8 mouse cellular contexts compared by ENCODE assay signal in genomic region chr14:118235973-118236885, GRCm38 (mm10). TPM values are rescaled to one million over a fixed set of nuclear protein-coding genes. Genes with fewer than 3 reads are reported as not detected.
DNase-seq lines count a peak whose midpoint lies in the region; ATAC-seq and TF ChIP-seq lines count a peak whose summit lies in the region.

No protein-coding gene starts in this region.

- WGBS in lung, embryonic 14.5 days, result under 1% methylated on average over 73 of the region's 73 CpGs
- under 1% methylated on average over 73 of the region's 73 CpGs for WGBS in forebrain, embryonic 12.5 days
- under 1% methylated on average over 64 of the region's 73 CpGs for WGBS in hindbrain, embryonic 16.5 days
- WGBS in liver, embryonic 14.5 days (ENCODE audit: insufficient replicate concordance), result under 1% methylated on average over 73 of the region's 73 CpGs

- no peak for TF ChIP-seq CTCF in lung, embryonic 14.5 days (IDR thresholded peaks at IDR 0.05; ENCODE audit: low read depth)
- no peak for TF ChIP-seq CTCF in liver, embryonic 14.5 days (IDR thresholded peaks at IDR 0.05; ENCODE audit: low read depth)

- peak overlapping the region; percentile 87 for H3K4me2 ChIP-seq in lung, embryonic 14.5 days
- H3K4me2 ChIP-seq in forebrain, embryonic 12.5 days, result peak overlapping the region; percentile 75
- peak overlapping the region; percentile 87 for H3K4me2 ChIP-seq in hindbrain, embryonic 16.5 days (ENCODE audit: low read length)
- peak overlapping the region; percentile 53 for H3K4me2 ChIP-seq in liver, embryonic 14.5 days (ENCODE audit: low read depth)

- H3K9me3 ChIP-seq in lung, embryonic 14.5 days (ENCODE audit: low read depth, low read length), result no peaks in the 10 kb centered on the region
- H3K9me3 ChIP-seq in forebrain, embryonic 12.5 days, result no peaks in the 10 kb centered on the region
- no peaks in the 10 kb centered on the region for H3K9me3 ChIP-seq in hindbrain, embryonic 16.5 days (ENCODE audit: control insufficient read depth, low read length)
- H3K9me3 ChIP-seq in liver, embryonic 14.5 days (ENCODE audit: control insufficient read depth, low read length), result no peaks in the 10 kb centered on the region

- peak overlapping the region; percentile 50; the same call in 1 of the 2 replicates for H3K27ac ChIP-seq in lung, embryonic 14.5 days (ENCODE audit: low read depth)
- H3K27ac ChIP-seq in forebrain, embryonic 12.5 days, result peak overlapping the region; percentile 95
- peak overlapping the region; percentile 75 for H3K27ac ChIP-seq in hindbrain, embryonic 16.5 days (ENCODE audit: low read depth, low read length)
- H3K27ac ChIP-seq in liver, embryonic 14.5 days, result no peak overlapping the region

- peak overlapping the region; percentile 36 for H3K9ac ChIP-seq in lung, embryonic 14.5 days
- H3K9ac ChIP-seq in forebrain, embryonic 12.5 days, result peak overlapping the region; percentile 90
- H3K9ac ChIP-seq in hindbrain, embryonic 16.5 days (ENCODE audit: low read depth, low read length), result peak overlapping the region; percentile 59
- no peak overlapping the region for H3K9ac ChIP-seq in liver, embryonic 14.5 days (replicated peaks)

- H3K36me3 ChIP-seq in lung, embryonic 14.5 days (ENCODE audit: insufficient read depth), result no peaks in the 10 kb centered on the region
- peaks cover 17% of the 10 kb centered on the region for H3K36me3 ChIP-seq in forebrain, embryonic 12.5 days (replicated peaks)
- H3K36me3 ChIP-seq in hindbrain, embryonic 16.5 days (ENCODE audit: control insufficient read depth, insufficient read depth, low read length), result no peaks in the 10 kb centered on the region
- no peaks in the 10 kb centered on the region for H3K36me3 ChIP-seq in liver, embryonic 14.5 days (replicated peaks; ENCODE audit: control insufficient read depth, insufficient read depth, low read depth)

- peak; percentile 65 for ATAC-seq in lung, embryonic 14.5 days (ENCODE audit: insufficient read depth)
- ATAC-seq in forebrain, embryonic 12.5 days (ENCODE audit: low FRiP score), result peak; percentile 57
- peak; percentile 63 for ATAC-seq in hindbrain, embryonic 16.5 days
- no peak for ATAC-seq in liver, embryonic 14.5 days (ENCODE audit: insufficient read depth)

- H3K4me1 ChIP-seq in lung, embryonic 14.5 days (ENCODE audit: insufficient read depth), result no peaks in the 10 kb centered on the region
- H3K4me1 ChIP-seq in forebrain, embryonic 12.5 days, result peaks cover 32% of the 10 kb centered on the region
- H3K4me1 ChIP-seq in hindbrain, embryonic 16.5 days (ENCODE audit: control insufficient read depth, insufficient read depth, low read depth, low read length), result peaks cover 22% of the 10 kb centered on the region
- H3K4me1 ChIP-seq in liver, embryonic 14.5 days (replicated peaks; ENCODE audit: control insufficient read depth in 2 of 2, insufficient read depth in 2 of 2, low read length in 1 of 2), result no peaks in the 10 kb centered on the region

- peak overlapping the region; percentile 51 for H3K4me3 ChIP-seq in lung, embryonic 14.5 days (ENCODE audit: low read depth, low read length)
- peak overlapping the region; percentile 83 for H3K4me3 ChIP-seq in forebrain, embryonic 12.5 days (replicated peaks)
- H3K4me3 ChIP-seq in hindbrain, embryonic 16.5 days (ENCODE audit: low read length), result peak overlapping the region; percentile 51
- H3K4me3 ChIP-seq in liver, embryonic 14.5 days (ENCODE audit: insufficient read depth in 1 of 2, low read depth in 2 of 2, low read length in 2 of 2), result peak overlapping the region in 1 of 2 experiments; percentile 25; a peak in 2 of 4 replicates

- no peak for TF ChIP-seq EP300 in liver, embryonic 14.5 days (IDR thresholded peaks at IDR 0.05; ENCODE audit: low read depth)

- peaks cover 84% of the 10 kb centered on the region for H3K27me3 ChIP-seq in lung, embryonic 14.5 days (ENCODE audit: insufficient read depth, low read length)
- H3K27me3 ChIP-seq in forebrain, embryonic 12.5 days, result peaks cover 28% of the 10 kb centered on the region
- peaks cover 19% of the 10 kb centered on the region for H3K27me3 ChIP-seq in hindbrain, embryonic 16.5 days (replicated peaks; ENCODE audit: control insufficient read depth, insufficient read depth, low read length)
- peaks cover 90% of the 10 kb centered on the region for H3K27me3 ChIP-seq in liver, embryonic 14.5 days (ENCODE audit: control insufficient read depth, insufficient read depth, low read length)

- DNase-seq in lung, embryonic 14.5 days, result peak; percentile 63
- no peak for DNase-seq in lung, postnatal 25 days (ENCODE audit: low spot score)
- DNase-seq in adrenal gland, postnatal 14 days, result peak; percentile 39
- no peak for DNase-seq in liver, embryonic 14.5 days (ENCODE audit: low read depth in 3 of 3, low spot score in 3 of 3)
- DNase-seq in retina, postnatal 1 day, result peak; percentile 59
- no peak for DNase-seq in c-Kit-positive CD71-positive TER-119-positive erythroid progenitor cells, embryonic 14.5 days (ENCODE audit: low spot score)

RNA-seq across cellular contexts. Expression of gene Sox21, which starts 0.6 kb away (rescaled TPM):
- polyA plus RNA-seq in lung, embryonic 14.5 days (2014; fragmentation: Nextera tagmentation; extraction: Ambion mirVana), result 1.2 and 1.4 TPM in 2 replicates
- total RNA-seq in adrenal gland, postnatal 14 days (2021), result not detected in 2 replicates
- polyA plus RNA-seq in forebrain, embryonic 12.5 days (2016; fragmentation: Nextera tagmentation; extraction: Ambion mirVana), result 21.2 and 24.9 TPM in 2 replicates
- polyA plus RNA-seq in hindbrain, embryonic 16.5 days (2015; fragmentation: Nextera tagmentation; extraction: Ambion mirVana), result 2.2 and 3.6 TPM in 2 replicates
- 0.01 TPM in 1 of 2 replicates, not detected in the other for polyA plus RNA-seq in liver, embryonic 14.5 days (2012; rRNA removed)
- polyA plus RNA-seq in liver, embryonic 14.5 days (2014; fragmentation: Nextera tagmentation; extraction: Ambion mirVana), result not detected in 2 replicates

RNA-seq across cellular contexts. Expression of gene Gm9376, which starts 30.5 kb away (rescaled TPM):
- polyA plus RNA-seq in lung, embryonic 14.5 days (2014; fragmentation: Nextera tagmentation; extraction: Ambion mirVana), result not detected in 2 replicates
- not detected in 2 replicates for total RNA-seq in adrenal gland, postnatal 14 days (2021)
- polyA plus RNA-seq in forebrain, embryonic 12.5 days (2016; fragmentation: Nextera tagmentation; extraction: Ambion mirVana), result not detected in 2 replicates
- not detected in 2 replicates for polyA plus RNA-seq in hindbrain, embryonic 16.5 days (2015; fragmentation: Nextera tagmentation; extraction: Ambion mirVana)
- polyA plus RNA-seq in liver, embryonic 14.5 days (2012; rRNA removed), result not detected in 2 replicates
- not detected in 2 replicates for polyA plus RNA-seq in liver, embryonic 14.5 days (2014; fragmentation: Nextera tagmentation; extraction: Ambion mirVana)

Comparison
In these comparisons a context has a peak if more than half of its experiments do, and no peak if none do; other contexts are left out.
1. DNase-seq: peak in lung, embryonic 14.5 days (single experiment), adrenal gland, postnatal 14 days (single experiment) and retina, postnatal 1 day (single experiment); none in lung, postnatal 25 days (single experiment), liver, embryonic 14.5 days (0 of 3) and c-Kit-positive CD71-positive TER-119-positive erythroid progenitor cells, embryonic 14.5 days (single experiment).
2. Peak in every context shown above with its lines, with median percentiles within 50 percentile points of each other: H3K4me2 ChIP-seq.